Mouse (Mus musculus): ENCODE measurements around the gene Agtr1b. TPM values are rescaled to one million over a fixed set of nuclear protein-coding genes. Genes with fewer than 3 reads are reported as not detected.

The Agtr1b gene
- polyA plus RNA-seq, 1 experiment from 2014 or later, result 1.3 TPM

- Histone ChIP-seq H3K4me2 (ENCODE audit: low read length) (no peak overlapping the region), H3K9ac (ENCODE audit: low read depth, low read length) (no peak overlapping the region), H3K27ac (no peak overlapping the region), H3K27me3 (ENCODE audit: insufficient read depth, low read length) (no peaks in the 10 kb centered on the region), H3K4me3 (replicated peaks; ENCODE audit: low read depth, low read length) (no peak overlapping the region), H3K36me3 (ENCODE audit: insufficient read depth, low read length) (no peaks in the 10 kb centered on the region), H3K4me1 (replicated peaks; ENCODE audit: insufficient read depth, low read length) (0 out of 2 replicates have a peak, but pooled peaks cover 3% of the 10 kb centered on the region), H3K9me3 (replicated peaks; ENCODE audit: low read length) (no peaks in the 10 kb centered on the region)
- DNase-seq (ENCODE audit: low spot score) (peak; percentile 81), ATAC-seq (replicated peaks; ENCODE audit: low FRiP score, low read depth) (peak; percentile 52; the same call in 1 of the 2 replicates)
- TF ChIP-seq CTCF (IDR thresholded peaks at IDR 0.05; ENCODE audit: low read depth), result no peak
- 47% methylated on average over 4 of the region's 4 CpGs for WGBS
Measured at GRCm38 (mm10) chr3:20309142-20309541, 57.8 kb downstream of the Agtr1b start.

GRCm38 (mm10) chr3:20307256-20307655 lies 59.7 kb downstream of the Agtr1b start:
- no peaks in the 10 kb centered on the region for H3K9me3 ChIP-seq (replicated peaks; ENCODE audit: low read length)
- H3K4me3 ChIP-seq (replicated peaks; ENCODE audit: low read depth, low read length), result no peak overlapping the region
- DNase-seq (ENCODE audit: low spot score), result no peak
- H3K4me2 ChIP-seq (ENCODE audit: low read length), result no peak overlapping the region
- H3K4me1 ChIP-seq (replicated peaks; ENCODE audit: insufficient read depth, low read length), result 0 out of 2 replicates have a peak, but pooled peaks cover 3% of the 10 kb centered on the region
- WGBS, result 62% methylated on average over 4 of the region's 4 CpGs
- H3K9ac ChIP-seq (ENCODE audit: low read depth, low read length), result no peak overlapping the region
- no peaks in the 10 kb centered on the region for H3K27me3 ChIP-seq (ENCODE audit: insufficient read depth, low read length)
- no peak overlapping the region for H3K27ac ChIP-seq
- TF ChIP-seq CTCF (IDR thresholded peaks at IDR 0.05; ENCODE audit: low read depth), result no peak
- no peaks in the 10 kb centered on the region for H3K36me3 ChIP-seq (ENCODE audit: insufficient read depth, low read length)
- no peak for ATAC-seq (replicated peaks; ENCODE audit: low FRiP score, low read depth)

- Histone ChIP-seq H3K4me2 (ENCODE audit: low read length) (no peak overlapping the region), H3K27me3 (ENCODE audit: insufficient read depth, low read length) (no peaks in the 10 kb centered on the region), H3K4me1 (replicated peaks; ENCODE audit: insufficient read depth, low read length) (0 out of 2 replicates have a peak, but pooled peaks cover 3% of the 10 kb centered on the region), H3K27ac (no peak overlapping the region), H3K9me3 (replicated peaks; ENCODE audit: low read length) (no peaks in the 10 kb centered on the region), H3K4me3 (replicated peaks; ENCODE audit: low read depth, low read length) (no peak overlapping the region), H3K36me3 (ENCODE audit: insufficient read depth, low read length) (no peaks in the 10 kb centered on the region), H3K9ac (ENCODE audit: low read depth, low read length) (no peak overlapping the region)
- TF ChIP-seq CTCF (IDR thresholded peaks at IDR 0.05; ENCODE audit: low read depth), result no peak
- DNase-seq (ENCODE audit: low spot score), result peak; percentile 12
- no peak for ATAC-seq (replicated peaks; ENCODE audit: low FRiP score, low read depth)
- 46% methylated on average over 2 of the region's 2 CpGs for WGBS
Measured at GRCm38 (mm10) chr3:20304758-20305352, 62.1 kb downstream of the Agtr1b start.

- no peaks in the 10 kb centered on the region for H3K27me3 ChIP-seq (ENCODE audit: insufficient read depth, low read length)
- H3K9ac ChIP-seq (ENCODE audit: low read depth, low read length), result no peak overlapping the region
- ATAC-seq (replicated peaks; ENCODE audit: low FRiP score, low read depth), result no peak
- TF ChIP-seq CTCF (IDR thresholded peaks at IDR 0.05; ENCODE audit: low read depth), result no peak
- no peaks in the 10 kb centered on the region for H3K9me3 ChIP-seq (replicated peaks; ENCODE audit: low read length)
- no peaks in the 10 kb centered on the region for H3K4me1 ChIP-seq (replicated peaks; ENCODE audit: insufficient read depth, low read length)
- 76% methylated on average over 3 of the region's 3 CpGs for WGBS
- no peak overlapping the region for H3K27ac ChIP-seq
- H3K36me3 ChIP-seq (ENCODE audit: insufficient read depth, low read length), result no peaks in the 10 kb centered on the region
- no peak for DNase-seq (ENCODE audit: low spot score)
- H3K4me2 ChIP-seq (ENCODE audit: low read length), result no peak overlapping the region
- H3K4me3 ChIP-seq (replicated peaks; ENCODE audit: low read depth, low read length), result no peak overlapping the region
Measured at GRCm38 (mm10) chr3:20295546-20295945, 71.4 kb downstream of the Agtr1b start.

GRCm38 (mm10) chr3:20294542-20295348 lies 72.2 kb downstream of the Agtr1b start:
- Histone ChIP-seq H3K9me3 (replicated peaks; ENCODE audit: low read length) (no peaks in the 10 kb centered on the region), H3K9ac (ENCODE audit: low read depth, low read length) (no peak overlapping the region), H3K36me3 (ENCODE audit: insufficient read depth, low read length) (no peaks in the 10 kb centered on the region), H3K27ac (no peak overlapping the region), H3K27me3 (ENCODE audit: insufficient read depth, low read length) (no peaks in the 10 kb centered on the region), H3K4me3 (replicated peaks; ENCODE audit: low read depth, low read length) (no peak overlapping the region), H3K4me2 (ENCODE audit: low read length) (no peak overlapping the region), H3K4me1 (replicated peaks; ENCODE audit: insufficient read depth, low read length) (no peaks in the 10 kb centered on the region)
- DNase-seq (ENCODE audit: low spot score) (no peak), ATAC-seq (replicated peaks; ENCODE audit: low FRiP score, low read depth) (no peak)
- no peak for TF ChIP-seq CTCF (IDR thresholded peaks at IDR 0.05; ENCODE audit: low read depth)
- 75% methylated on average over 9 of the region's 9 CpGs for WGBS

DNA sequence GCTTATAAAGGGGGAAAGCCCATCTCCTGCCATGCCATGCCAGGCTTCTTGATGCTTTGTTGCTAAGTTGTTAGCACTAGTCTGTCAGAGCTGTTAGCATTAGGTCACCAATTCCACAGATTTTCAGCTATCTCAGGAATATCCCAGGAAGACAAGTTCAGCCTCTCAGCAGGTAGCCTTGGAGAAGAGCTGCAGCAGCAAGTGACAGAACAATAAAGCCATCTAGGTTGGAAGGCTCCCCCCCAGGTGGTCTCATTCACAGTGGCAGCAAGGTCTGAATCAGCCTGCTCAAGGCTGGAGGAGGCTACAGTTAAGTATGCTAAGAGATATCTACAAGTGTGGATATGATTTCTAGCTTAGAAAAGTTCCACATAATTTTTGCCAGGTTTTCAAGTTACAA lies 75.6 kb downstream of the Agtr1b start:
- Histone ChIP-seq H3K27ac (no peak overlapping the region), H3K4me2 (ENCODE audit: low read length) (no peak overlapping the region), H3K27me3 (ENCODE audit: insufficient read depth, low read length) (no peaks in the 10 kb centered on the region), H3K36me3 (ENCODE audit: insufficient read depth, low read length) (no peaks in the 10 kb centered on the region), H3K9me3 (replicated peaks; ENCODE audit: low read length) (no peaks in the 10 kb centered on the region), H3K9ac (ENCODE audit: low read depth, low read length) (no peak overlapping the region), H3K4me1 (replicated peaks; ENCODE audit: insufficient read depth, low read length) (no peaks in the 10 kb centered on the region), H3K4me3 (replicated peaks; ENCODE audit: low read depth, low read length) (no peak overlapping the region)
- ATAC-seq (replicated peaks; ENCODE audit: low FRiP score, low read depth) (no peak), DNase-seq (ENCODE audit: low spot score) (no peak)
- no peak for TF ChIP-seq CTCF (IDR thresholded peaks at IDR 0.05; ENCODE audit: low read depth)
